Mouse (Mus musculus): ENCODE results near the gene Echdc3.

Gene Echdc3

GRCm38 (mm10) chr2:6212724-6213511, at the start of gene Echdc3:
Echdc3 (minus strand) TSS chr2:6213033.
- peak; percentile 89 for DNase-seq

GRCm38 (mm10) chr2:6261718-6262117, 48.9 kb upstream of the Echdc3 start:
- no peak for DNase-seq

DNA sequence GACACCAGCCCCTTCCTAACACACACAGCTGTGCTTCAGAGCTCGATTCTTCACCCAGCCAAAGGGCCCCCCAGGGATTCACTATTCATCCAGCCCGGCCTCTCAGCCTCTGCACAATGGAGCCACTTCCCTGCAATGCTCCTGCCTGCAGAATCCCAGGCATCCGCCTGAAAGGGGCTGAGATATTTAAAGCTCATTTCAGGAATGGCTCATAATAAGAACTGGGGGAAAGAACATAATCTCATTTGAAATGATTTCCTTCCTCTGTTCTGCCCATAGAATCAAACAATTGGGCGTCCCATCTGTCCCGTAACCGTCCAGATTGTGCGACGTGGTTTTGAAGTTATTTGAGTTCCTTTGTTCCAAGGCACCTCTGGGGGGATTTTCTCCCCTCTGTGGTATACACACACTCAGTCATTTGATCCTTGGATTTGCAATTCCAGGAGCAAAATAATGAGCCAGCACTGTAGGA, 48.4 kb upstream of the Echdc3 start:
- no peak for DNase-seq

GRCm38 (mm10) chr2:6260661-6261060, 47.8 kb upstream of the Echdc3 start:
- DNase-seq: no peak

- no peak for DNase-seq
These were observed 46.3 kb upstream of the Echdc3 start for GRCm38 (mm10) chr2:6259182-6259581.

GRCm38 (mm10) chr2:6258026-6258425, 45.2 kb upstream of the Echdc3 start:
- DNase-seq: no peak

- no peak for DNase-seq
These were observed 44.3 kb upstream of the Echdc3 start for GRCm38 (mm10) chr2:6257146-6257545.

DNA sequence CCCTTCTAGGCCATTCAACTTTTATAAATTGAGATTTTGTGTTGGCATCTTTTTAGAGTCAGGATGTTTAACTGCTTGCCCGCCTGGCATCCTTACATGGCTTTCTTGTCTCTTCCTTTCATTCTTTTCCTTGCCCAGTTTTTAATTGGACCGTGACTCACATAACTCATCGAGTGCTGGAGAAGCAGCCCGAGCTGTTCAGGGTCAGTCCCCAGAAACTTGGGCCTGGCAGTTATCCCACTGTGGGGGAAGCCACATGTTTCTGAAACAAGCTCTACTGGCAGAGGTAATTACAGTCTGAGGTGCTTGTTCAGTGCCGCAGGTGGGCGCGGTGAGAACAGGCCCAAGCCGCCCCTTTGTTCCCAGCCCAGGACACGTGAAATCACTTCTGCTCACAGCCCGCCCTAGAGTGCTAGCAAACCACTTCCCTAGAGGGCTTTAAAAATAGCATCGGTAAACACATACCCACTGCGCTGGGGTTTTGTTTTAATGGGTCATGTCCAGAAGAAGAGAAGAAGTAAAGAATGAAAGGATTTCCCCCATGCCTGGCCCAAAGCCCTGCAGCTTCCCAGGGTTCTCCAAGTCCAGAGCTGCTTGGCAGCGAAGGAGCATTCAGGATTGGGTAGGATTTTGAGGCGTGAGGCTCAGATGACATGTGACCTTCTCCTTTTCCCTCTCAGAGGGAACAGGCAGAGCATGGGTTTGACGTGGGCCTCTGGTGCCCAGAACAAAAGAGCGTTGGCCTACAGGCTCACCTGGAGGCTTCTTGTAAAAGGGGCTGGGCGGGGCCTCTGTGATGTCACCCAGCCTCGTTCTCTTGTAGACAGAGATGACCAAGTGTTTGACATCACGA, 43.4 kb upstream of the Echdc3 start:
- peak; percentile 74 for DNase-seq

DNA sequence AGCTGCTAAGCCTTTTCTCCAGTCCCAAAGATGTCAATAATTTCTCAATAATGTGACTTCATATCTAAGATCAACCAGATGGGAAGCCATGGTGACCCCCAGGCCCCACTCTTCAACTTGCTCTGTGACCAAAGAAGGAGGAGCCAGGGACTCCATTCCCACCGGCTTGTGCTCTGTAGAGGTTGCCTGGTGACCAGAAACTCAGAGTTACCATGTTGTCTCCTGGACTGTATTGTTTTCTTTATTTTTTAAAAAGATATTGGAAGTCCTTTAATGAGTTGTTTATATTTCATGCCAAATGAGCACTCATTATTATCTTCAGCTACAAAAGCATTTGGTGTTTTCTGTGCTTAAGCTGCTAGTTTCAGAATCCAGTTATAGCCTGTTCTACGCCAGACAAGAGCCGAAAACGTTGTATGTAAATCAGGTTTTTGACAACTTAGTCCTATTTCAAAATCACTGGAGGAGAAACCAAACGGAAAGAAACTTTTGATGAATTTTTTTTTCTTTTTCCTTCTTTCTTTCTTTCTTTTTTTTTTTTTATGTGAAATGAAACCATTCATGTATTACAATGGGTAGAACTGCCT, 42.7 kb upstream of the Echdc3 start:
- DNase-seq: no peak

DNA sequence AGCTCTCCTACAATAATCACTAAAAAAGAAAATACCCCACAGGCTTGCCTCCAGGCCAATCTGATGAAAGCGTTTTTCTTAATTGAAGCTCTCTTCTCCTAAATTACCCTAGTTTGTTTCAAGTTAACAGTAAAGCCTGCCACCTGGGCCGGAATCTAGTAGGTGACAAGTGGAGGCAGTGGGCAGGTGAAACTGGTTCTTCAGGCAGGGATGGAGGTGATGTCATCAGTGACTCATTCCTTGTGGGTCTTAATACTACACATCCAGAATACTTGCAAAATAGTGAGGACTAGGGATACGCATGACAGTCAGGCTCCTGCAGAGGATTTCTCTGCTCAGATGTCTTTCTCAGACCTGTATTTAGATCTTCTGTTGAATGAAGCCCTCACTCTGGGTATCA, 39.7 kb upstream of the Echdc3 start:
- no peak for DNase-seq

DNA sequence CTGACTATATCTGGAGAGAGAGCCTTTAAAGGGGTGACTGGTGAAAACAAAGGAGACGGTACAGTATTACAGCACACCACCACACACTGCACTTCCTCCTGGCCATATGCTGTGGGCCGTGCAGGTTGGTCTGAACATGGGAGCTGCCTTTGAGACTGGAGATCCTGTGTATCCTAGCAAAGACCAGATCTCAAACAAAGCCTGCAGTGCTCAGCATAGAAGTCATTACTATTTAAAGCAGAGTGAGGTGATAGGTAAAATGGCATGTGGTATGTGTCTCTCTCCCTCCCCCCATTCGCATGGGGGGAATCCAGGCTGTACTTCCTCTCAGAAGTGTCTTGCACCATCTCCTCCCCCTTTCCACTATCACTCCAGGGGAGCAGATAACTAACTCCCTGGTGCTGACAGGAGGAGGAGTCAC, 38.3 kb upstream of the Echdc3 start:
- DNase-seq: no peak

GRCm38 (mm10) chr2:6241446-6241845, 28.6 kb upstream of the Echdc3 start:
- DNase-seq: no peak

DNA sequence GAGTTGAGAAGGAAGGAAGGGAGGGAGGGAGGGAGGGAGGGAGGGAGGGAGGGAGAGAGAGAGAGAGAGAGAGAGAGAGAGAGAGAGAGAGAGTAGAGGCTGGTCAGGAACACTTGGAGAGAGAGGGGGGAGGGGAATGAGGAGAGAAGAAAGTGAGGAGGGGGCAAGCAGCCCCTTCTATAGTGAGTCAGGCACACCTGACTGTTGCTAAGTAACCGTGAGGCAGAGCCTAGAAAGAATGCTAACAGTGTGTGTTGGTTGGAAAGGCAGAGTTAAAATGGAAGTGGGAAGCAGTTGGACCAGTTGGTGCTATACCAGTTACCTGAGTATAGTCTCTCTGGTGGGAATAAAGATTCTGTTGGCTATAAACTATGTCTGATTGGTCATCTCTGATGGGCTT, 27.2 kb upstream of the Echdc3 start:
- DNase-seq: no peak

DNA sequence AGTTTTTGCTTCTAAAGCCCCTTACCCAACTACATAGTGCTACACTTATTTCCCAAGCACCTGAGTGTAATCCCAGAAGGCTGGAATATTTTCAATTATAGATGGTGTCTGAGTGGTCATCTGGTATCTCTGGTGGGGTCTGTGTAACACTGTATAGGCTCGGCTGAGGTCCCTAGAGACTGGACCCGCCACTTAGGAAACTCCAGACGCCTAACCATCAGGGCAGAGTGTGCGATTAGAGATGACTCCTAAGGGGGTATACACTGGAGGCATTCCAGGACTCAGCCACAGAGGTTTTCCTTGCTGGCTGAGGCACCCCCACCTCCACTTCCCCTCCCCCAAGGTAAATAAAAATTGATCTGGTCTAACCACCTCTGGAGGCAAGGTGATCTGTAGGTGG, 26.5 kb upstream of the Echdc3 start:
- no peak for DNase-seq

GRCm38 (mm10) chr2:6238679-6239078, 25.8 kb upstream of the Echdc3 start:
- DNase-seq: no peak

- DNase-seq: no peak
These were observed 25.4 kb upstream of the Echdc3 start for GRCm38 (mm10) chr2:6238244-6238643.

- no peak for DNase-seq
These were observed 20.5 kb upstream of the Echdc3 start for GRCm38 (mm10) chr2:6233353-6233752.

GRCm38 (mm10) chr2:6232755-6233154, 19.9 kb upstream of the Echdc3 start:
- DNase-seq: no peak

- no peak for DNase-seq
These were observed 18.0 kb upstream of the Echdc3 start for GRCm38 (mm10) chr2:6230865-6231264.

- no peak for DNase-seq
These were observed 16.9 kb upstream of the Echdc3 start for GRCm38 (mm10) chr2:6229597-6230290.

DNA sequence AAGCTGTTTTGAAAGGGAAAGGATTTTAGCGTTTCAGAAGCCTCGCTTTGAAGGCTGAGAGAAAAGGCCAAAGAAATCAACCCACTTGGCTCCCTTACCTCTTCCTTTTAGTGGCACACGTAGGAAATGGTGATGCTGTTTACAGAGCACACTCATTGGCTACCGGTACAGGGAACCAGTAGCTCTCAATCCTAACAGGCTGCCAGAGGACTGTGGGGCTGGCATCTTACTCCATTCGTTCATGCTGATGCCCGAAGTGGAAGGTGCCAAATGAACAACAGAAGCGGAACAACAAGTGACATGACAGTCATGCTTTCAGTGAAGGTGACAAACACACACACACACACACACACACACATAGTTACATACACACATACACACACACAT, 14.2 kb upstream of the Echdc3 start:
- no peak for DNase-seq

GRCm38 (mm10) chr2:6226361-6227058, 13.7 kb upstream of the Echdc3 start:
- peak; percentile 36 for DNase-seq

Measured in lung, postnatal 14 days (tissue).